Mouse (Mus musculus) limb, embryonic 15.5 days (tissue): ENCODE data around the gene Arhgef26. TPM values are rescaled to one million over a fixed set of nuclear protein-coding genes. Genes with fewer than 3 reads are reported as not detected.

Source experiments
- ATAC-seq: fragments of 200-750 bp; cut with Nextera tagmentation; 2 replicates; pipeline ENCODE4 v1.8.0; 2017; ENCODE audit warnings: low read depth, moderate TSS enrichment; ENCODE audit not compliant: insufficient number of reproducible peaks, low FRiP score, low TSS enrichment
- H3K27ac ChIP-seq: fragments of 300-500 bp; sonication (generic); 2 replicates; pipeline ENCODE4 v1.5.1; 2015; ENCODE audit warnings: moderate library complexity, mild to moderate bottlenecking, inconsistent platforms
- H3K27me3 ChIP-seq: fragments of 300-500 bp; sonication (generic); 2 replicates; pipeline ENCODE4 v1.6.1; 2015; ENCODE audit warnings: inconsistent platforms
- H3K36me3 ChIP-seq: fragments of 300-500 bp; sonication (generic); 2 replicates; pipeline ENCODE4 v1.6.1; 2015; ENCODE audit warnings: inconsistent platforms
- H3K4me1 ChIP-seq: fragments of 300-500 bp; sonication (generic); 2 replicates; pipeline ENCODE4 v1.6.1; 2015; ENCODE audit warnings: inconsistent platforms
- H3K4me2 ChIP-seq: fragments of 300-500 bp; sonication (generic); 2 replicates; pipeline ENCODE4 v1.6.1; 2015; ENCODE audit warnings: mild to moderate bottlenecking, inconsistent platforms
- H3K4me3 ChIP-seq: fragments of 300-500 bp; sonication (generic); 2 replicates; pipeline ENCODE4 v1.5.1; 2015; ENCODE audit warnings: mild to moderate bottlenecking, inconsistent platforms
- H3K9ac ChIP-seq: fragments of 300-500 bp; sonication (generic); 2 replicates; pipeline ENCODE4 v1.6.1; 2015; ENCODE audit warnings: inconsistent platforms
- H3K9me3 ChIP-seq: fragments of 300-500 bp; sonication (generic); 2 replicates; pipeline ENCODE4 v1.6.1; 2016; ENCODE audit warnings: inconsistent platforms
- WGBS: fragments of 180-500 bp; shearing (Covaris S2); methylation state at CpG from one replicate; pipeline ENCODE4 v1.1.7; 2015; 5-methylcytosine and 5-hydroxymethylcytosine counted together
- polyA plus RNA-seq: library from polyadenylated mRNA; unstranded; fragments of >200 nt; fragmentation: Nextera tagmentation; extraction: Ambion mirVana; gene quantifications from 2 replicates; pipeline ENCODE4 v1.2.1, GENCODE M21; 2015

Gene Arhgef26
- polyA plus RNA-seq, 1 experiment from 2014 or later: 12.0 TPM

GRCm38 (mm10) chr3:62455854-62456253, 117.7 kb downstream of the Arhgef26 start:
- Histone ChIP-seq H3K9me3 (no peaks in the 10 kb centered on the region), H3K9ac (no peak overlapping the region), H3K27me3 (no peaks in the 10 kb centered on the region), H3K27ac (no peak overlapping the region), H3K4me1 (0 out of 2 replicates have a peak, but pooled peaks cover 7% of the 10 kb centered on the region), H3K4me2 (no peak overlapping the region), H3K36me3 (peaks cover 17% of the 10 kb centered on the region; the same call in 1 of the 2 replicates), H3K4me3 (no peak overlapping the region)
- WGBS: 29% methylated on average over 1 of the region's 1 CpGs
- ATAC-seq: peak; percentile 63

GRCm38 (mm10) chr3:62458284-62459013, 120.3 kb downstream of the Arhgef26 start:
- H3K27me3 ChIP-seq: no peaks in the 10 kb centered on the region
- no peak for ATAC-seq
- no peak overlapping the region for H3K9ac ChIP-seq
- H3K36me3 ChIP-seq: peaks cover 30% of the 10 kb centered on the region
- no peak overlapping the region for H3K4me3 ChIP-seq
- H3K4me1 ChIP-seq: 0 out of 2 replicates have a peak, but pooled peaks cover 7% of the 10 kb centered on the region
- H3K9me3 ChIP-seq: no peaks in the 10 kb centered on the region
- WGBS: 35% methylated on average over 6 of the region's 6 CpGs
- no peak overlapping the region for H3K27ac ChIP-seq
- no peak overlapping the region for H3K4me2 ChIP-seq

GRCm38 (mm10) chr3:62459483-62459882, 121.3 kb downstream of the Arhgef26 start:
- no peak for ATAC-seq
- Histone ChIP-seq H3K27ac (no peak overlapping the region), H3K36me3 (peaks cover 39% of the 10 kb centered on the region)

DNA sequence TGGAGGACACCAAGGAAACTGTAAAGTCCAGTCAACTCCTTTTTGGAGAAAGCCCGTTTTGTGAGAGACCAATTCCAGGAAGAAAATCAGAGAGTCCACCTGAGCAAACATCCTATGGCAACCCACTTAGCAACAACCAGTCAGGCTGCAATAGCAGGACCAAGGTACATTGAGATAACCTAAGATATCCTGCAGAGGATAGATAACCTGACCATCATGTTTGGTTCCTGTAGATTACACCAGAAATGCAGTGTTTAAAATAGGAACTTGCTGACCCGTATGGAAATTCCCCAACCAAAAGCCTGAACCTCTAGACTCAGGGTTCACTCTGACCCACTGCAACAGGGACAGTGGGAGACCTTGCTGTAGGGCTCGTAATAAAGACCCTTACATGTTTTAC, 126.1 kb downstream of the Arhgef26 start:
- no peak overlapping the region for H3K4me2 ChIP-seq
- peaks cover 75% of the 10 kb centered on the region for H3K36me3 ChIP-seq
- no peak overlapping the region for H3K9ac ChIP-seq
- no peaks in the 10 kb centered on the region for H3K27me3 ChIP-seq
- H3K27ac ChIP-seq: no peak overlapping the region
- H3K9me3 ChIP-seq: no peaks in the 10 kb centered on the region
- no peaks in the 10 kb centered on the region for H3K4me1 ChIP-seq
- WGBS: 88% methylated on average over 3 of the region's 3 CpGs
- H3K4me3 ChIP-seq: no peak overlapping the region
- no peak for ATAC-seq

More at GRCm38 (mm10) chr3:62459483-62459882, 121.3 kb downstream of the Arhgef26 start:
- 0 out of 2 replicates have a peak, but pooled peaks cover 4% of the 10 kb centered on the region for H3K4me1 ChIP-seq
- no peak overlapping the region for H3K4me3 ChIP-seq
- H3K9ac ChIP-seq: no peak overlapping the region
- no peak overlapping the region for H3K4me2 ChIP-seq
- no peaks in the 10 kb centered on the region for H3K9me3 ChIP-seq
- H3K27me3 ChIP-seq: no peaks in the 10 kb centered on the region
- WGBS: 40% methylated on average over 6 of the region's 6 CpGs

DNA sequence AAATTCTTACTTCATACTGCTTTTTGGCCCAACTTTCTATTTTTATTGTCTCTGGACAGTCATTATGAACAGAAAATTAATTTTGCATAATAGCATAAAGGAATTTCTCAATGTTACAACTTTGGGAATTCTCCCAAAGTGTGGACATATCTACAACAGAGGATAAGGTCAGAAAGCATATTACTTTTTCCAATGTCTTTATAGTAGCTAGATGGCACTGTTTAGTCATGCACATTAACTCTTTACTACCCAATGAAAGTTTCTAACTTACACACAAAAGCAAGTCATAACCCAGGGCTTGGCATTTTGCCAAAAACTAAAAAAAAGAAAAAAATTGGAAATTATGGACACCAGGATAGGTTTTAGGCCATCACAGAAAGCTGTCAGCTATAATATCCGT, 132.0 kb downstream of the Arhgef26 start:
- 92% methylated on average over 1 of the region's 1 CpGs for WGBS
- H3K36me3 ChIP-seq: peaks cover 62% of the 10 kb centered on the region

DNA sequence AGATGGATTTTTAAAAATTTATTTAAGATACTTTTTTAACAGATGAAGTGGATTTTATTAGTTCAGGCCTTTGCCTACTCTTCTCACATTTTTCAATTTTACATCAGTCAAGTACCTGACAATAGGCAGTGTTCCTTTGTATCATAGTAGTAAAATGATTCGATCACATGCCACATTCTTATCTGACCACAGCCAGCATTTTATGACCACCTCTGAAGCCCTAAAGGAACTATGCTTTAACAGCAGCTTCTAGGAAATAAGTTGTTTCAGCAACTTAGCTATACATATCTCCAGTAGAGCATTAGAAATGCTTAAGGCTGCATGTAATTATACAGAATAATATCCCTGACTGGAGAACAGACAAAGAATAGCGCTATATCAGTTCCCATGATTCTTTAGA, 146.2 kb downstream of the Arhgef26 start:
- Histone ChIP-seq H3K4me2 (no peak overlapping the region), H3K9me3 (no peaks in the 10 kb centered on the region), H3K27me3 (no peaks in the 10 kb centered on the region), H3K4me3 (no peak overlapping the region), H3K9ac (no peak overlapping the region), H3K27ac (no peak overlapping the region), H3K36me3 (peaks cover 26% of the 10 kb centered on the region), H3K4me1 (no peaks in the 10 kb centered on the region)
- 94% methylated on average over 2 of the region's 2 CpGs for WGBS
- ATAC-seq: no peak

More for the DNA sequence above, 132.0 kb downstream of the Arhgef26 start:
- Histone ChIP-seq H3K4me1 (no peaks in the 10 kb centered on the region), H3K9ac (no peak overlapping the region), H3K27me3 (no peaks in the 10 kb centered on the region), H3K4me3 (no peak overlapping the region), H3K27ac (no peak overlapping the region), H3K4me2 (no peak overlapping the region), H3K9me3 (no peaks in the 10 kb centered on the region)
- no peak for ATAC-seq

DNA sequence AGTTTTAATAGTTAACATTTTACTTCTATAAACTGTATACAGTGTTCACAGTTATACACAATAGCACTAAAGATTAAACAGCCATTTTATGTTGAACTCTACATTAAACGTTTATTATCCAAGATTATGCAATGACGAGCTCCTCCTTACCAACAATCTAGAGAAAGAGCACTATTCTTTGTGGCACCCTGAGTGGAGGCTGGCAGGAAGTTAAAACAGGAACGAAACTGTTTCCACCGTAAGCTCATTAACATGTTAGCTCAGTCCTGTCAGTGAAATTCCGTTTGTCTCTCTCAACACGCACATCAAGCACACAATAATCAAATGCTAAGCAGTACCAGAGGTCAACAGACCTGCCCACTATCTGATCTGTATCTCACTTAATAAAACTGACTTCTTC, 154.4 kb downstream of the Arhgef26 start:
- peaks cover 50% of the 10 kb centered on the region for H3K36me3 ChIP-seq

GRCm38 (mm10) chr3:62499327-62499726, 161.2 kb downstream of the Arhgef26 start:
- no peaks in the 10 kb centered on the region for H3K4me1 ChIP-seq
- peaks cover 39% of the 10 kb centered on the region for H3K36me3 ChIP-seq
- no peak overlapping the region for H3K4me2 ChIP-seq
- H3K4me3 ChIP-seq: no peak overlapping the region
- no peak for ATAC-seq
- no peaks in the 10 kb centered on the region for H3K27me3 ChIP-seq
- H3K27ac ChIP-seq: no peak overlapping the region
- 84% methylated on average over 4 of the region's 4 CpGs for WGBS
- no peak overlapping the region for H3K9ac ChIP-seq
- no peaks in the 10 kb centered on the region for H3K9me3 ChIP-seq

More for the DNA sequence above, 154.4 kb downstream of the Arhgef26 start:
- no peaks in the 10 kb centered on the region for H3K4me1 ChIP-seq
- no peaks in the 10 kb centered on the region for H3K27me3 ChIP-seq
- ATAC-seq: no peak
- H3K4me3 ChIP-seq: no peak overlapping the region
- no peak overlapping the region for H3K9ac ChIP-seq
- H3K9me3 ChIP-seq: no peaks in the 10 kb centered on the region
- 83% methylated on average over 6 of the region's 6 CpGs for WGBS
- no peak overlapping the region for H3K27ac ChIP-seq
- H3K4me2 ChIP-seq: no peak overlapping the region

DNA sequence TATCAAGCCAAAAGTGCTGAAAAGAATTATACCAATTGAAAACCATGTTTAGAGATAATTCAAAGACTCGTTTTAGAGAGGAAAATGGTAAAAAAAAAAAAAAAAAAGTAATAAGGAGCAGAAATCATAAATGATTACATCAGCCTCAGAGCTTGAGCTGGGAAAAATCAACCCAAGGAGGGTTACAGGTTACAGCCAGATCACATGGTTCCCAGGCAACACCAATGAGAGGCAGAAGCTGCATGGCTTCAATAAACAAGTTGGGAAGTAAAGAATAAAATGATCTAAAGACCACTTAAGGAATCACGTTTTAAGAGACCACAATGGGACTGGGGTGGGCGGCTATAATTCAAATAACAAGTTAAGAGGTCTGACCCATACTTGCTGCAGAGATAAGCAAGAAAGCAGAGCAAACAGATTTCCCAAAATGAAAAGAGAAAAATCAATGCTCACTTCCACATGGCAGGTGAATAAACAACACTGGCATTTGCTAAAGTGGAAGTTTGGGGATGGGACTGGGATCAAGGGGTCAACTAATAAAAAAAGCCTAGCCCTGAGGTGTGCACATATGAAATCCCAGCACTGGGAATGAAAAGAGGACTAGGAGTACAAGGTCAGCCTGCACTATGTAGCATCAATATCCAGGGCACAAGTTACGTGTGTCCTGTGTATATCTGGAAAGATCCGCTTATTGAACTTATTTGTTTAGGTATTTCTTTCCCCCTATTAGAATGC, 167.2 kb downstream of the Arhgef26 start:
- peak overlapping the region; percentile 50 for H3K4me2 ChIP-seq
- 70% methylated on average over 5 of the region's 5 CpGs for WGBS
- peak overlapping the region; percentile 81 for H3K4me3 ChIP-seq
- H3K27ac ChIP-seq: no peak overlapping the region
- H3K4me1 ChIP-seq: peaks cover 6% of the 10 kb centered on the region
- no peak overlapping the region for H3K9ac ChIP-seq
- peaks cover 11% of the 10 kb centered on the region; the same call in 1 of the 2 replicates for H3K36me3 ChIP-seq
- H3K9me3 ChIP-seq: no peaks in the 10 kb centered on the region
- no peak for ATAC-seq
- no peaks in the 10 kb centered on the region for H3K27me3 ChIP-seq

GRCm38 (mm10) chr3:62506488-62507205, 168.5 kb downstream of the Arhgef26 start, which contains the start of gene Dhx36:
TSS of gene Dhx36 (minus strand) at chr3:62507004.
- WGBS: under 1% methylated on average over 66 of the region's 66 CpGs
- Histone ChIP-seq H3K27me3 (no peaks in the 10 kb centered on the region), H3K4me2 (peak within 1 kb of the TSS; percentile 50), H3K4me3 (peak within 1 kb of the TSS; percentile 81), H3K4me1 (peaks cover 6% of the 10 kb centered on the region), H3K36me3 (0 out of 2 replicates have a peak, but pooled peaks cover 2% of the 10 kb centered on the region), H3K9ac (peak within 1 kb of the TSS; percentile 74), H3K9me3 (no peaks in the 10 kb centered on the region), H3K27ac (peak within 1 kb of the TSS; percentile 96)
- peak; percentile 96 for ATAC-seq

GRCm38 (mm10) chr3:62507206-62507647, 169.1 kb downstream of the Arhgef26 start:
- H3K27me3 ChIP-seq: no peaks in the 10 kb centered on the region
- ATAC-seq: 0 out of 2 replicates have a peak, but pooled peaks have one; percentile 32
- peak overlapping the region; percentile 47 for H3K4me2 ChIP-seq
- no peaks in the 10 kb centered on the region for H3K36me3 ChIP-seq
- WGBS: 36% methylated on average over 5 of the region's 5 CpGs
- H3K9me3 ChIP-seq: no peaks in the 10 kb centered on the region
- 0 out of 2 replicates have a peak overlapping the region, but pooled peaks have one; percentile 96 for H3K27ac ChIP-seq
- peaks cover 6% of the 10 kb centered on the region for H3K4me1 ChIP-seq
- H3K4me3 ChIP-seq: peak overlapping the region; percentile 81
- H3K9ac ChIP-seq: no peak overlapping the region
